Mouse (Mus musculus): ENCODE data around the gene Foxp1. TPM values are rescaled to one million over a fixed set of nuclear protein-coding genes. Genes with fewer than 3 reads are reported as not detected.

The Foxp1 gene
- polyA plus RNA-seq, 1 experiment = 76.1 TPM

GRCm38 (mm10) chr6:99258346-99258745, 264.2 kb downstream of the Foxp1 start:
- Histone ChIP-seq H3K4me1 (peaks cover 49% of the 10 kb centered on the region), H3K4me3 (replicated peaks) (no peak overlapping the region), H3K9me3 (no peaks in the 10 kb centered on the region), H3K27me3 (replicated peaks) (no peaks in the 10 kb centered on the region), H3K36me3 (replicated peaks; ENCODE audit: low read length) (peaks cover 6% of the 10 kb centered on the region)
- no peak for TF ChIP-seq FLI1 (IDR thresholded peaks at IDR 0.05; ENCODE audit: low read length)
- no peak for TF ChIP-seq GATA1 (IDR thresholded peaks at IDR 0.05; ENCODE audit: borderline replicate concordance, low read length)

GRCm38 (mm10) chr6:99257676-99258075, 264.8 kb downstream of the Foxp1 start:
- Histone ChIP-seq H3K4me3 (replicated peaks) (no peak overlapping the region), H3K27me3 (replicated peaks) (no peaks in the 10 kb centered on the region), H3K36me3 (replicated peaks; ENCODE audit: low read length) (peaks cover 6% of the 10 kb centered on the region), H3K4me1 (peaks cover 42% of the 10 kb centered on the region), H3K9me3 (no peaks in the 10 kb centered on the region)
- TF ChIP-seq GATA1 (IDR thresholded peaks at IDR 0.05; ENCODE audit: borderline replicate concordance, low read length) (no peak), FLI1 (IDR thresholded peaks at IDR 0.05; ENCODE audit: low read length) (no peak)

GRCm38 (mm10) chr6:99253331-99253730, 269.2 kb downstream of the Foxp1 start:
- no peaks in the 10 kb centered on the region for H3K27me3 ChIP-seq (replicated peaks)
- H3K9me3 ChIP-seq = no peaks in the 10 kb centered on the region
- no peaks in the 10 kb centered on the region for H3K36me3 ChIP-seq (replicated peaks; ENCODE audit: low read length)
- H3K4me3 ChIP-seq (replicated peaks) = no peak overlapping the region
- TF ChIP-seq GATA1 (IDR thresholded peaks at IDR 0.05; ENCODE audit: borderline replicate concordance, low read length) = no peak
- TF ChIP-seq FLI1 (IDR thresholded peaks at IDR 0.05; ENCODE audit: low read length) = no peak
- peaks cover 23% of the 10 kb centered on the region for H3K4me1 ChIP-seq

GRCm38 (mm10) chr6:99252816-99253215, 269.7 kb downstream of the Foxp1 start:
- no peak overlapping the region for H3K4me3 ChIP-seq (replicated peaks)
- TF ChIP-seq FLI1 (IDR thresholded peaks at IDR 0.05; ENCODE audit: low read length) = no peak
- TF ChIP-seq GATA1 (IDR thresholded peaks at IDR 0.05; ENCODE audit: borderline replicate concordance, low read length) = no peak
- no peaks in the 10 kb centered on the region for H3K9me3 ChIP-seq
- peaks cover 18% of the 10 kb centered on the region for H3K4me1 ChIP-seq
- H3K36me3 ChIP-seq (replicated peaks; ENCODE audit: low read length) = no peaks in the 10 kb centered on the region
- no peaks in the 10 kb centered on the region for H3K27me3 ChIP-seq (replicated peaks)

GRCm38 (mm10) chr6:99251924-99252323, 270.6 kb downstream of the Foxp1 start:
- TF ChIP-seq FLI1 (IDR thresholded peaks at IDR 0.05; ENCODE audit: low read length) = no peak
- no peak for TF ChIP-seq GATA1 (IDR thresholded peaks at IDR 0.05; ENCODE audit: borderline replicate concordance, low read length)
- Histone ChIP-seq H3K4me3 (replicated peaks) (no peak overlapping the region), H3K36me3 (replicated peaks; ENCODE audit: low read length) (peaks cover under 1% of the 10 kb centered on the region), H3K27me3 (replicated peaks) (no peaks in the 10 kb centered on the region), H3K4me1 (peaks cover 10% of the 10 kb centered on the region; the same call in 1 of the 2 replicates), H3K9me3 (no peaks in the 10 kb centered on the region)

- H3K9me3 ChIP-seq = no peaks in the 10 kb centered on the region
- H3K36me3 ChIP-seq (replicated peaks; ENCODE audit: low read length) = peaks cover 2% of the 10 kb centered on the region
- H3K4me3 ChIP-seq (replicated peaks) = no peak overlapping the region
- H3K27me3 ChIP-seq (replicated peaks) = no peaks in the 10 kb centered on the region
- H3K4me1 ChIP-seq = peaks cover 10% of the 10 kb centered on the region; the same call in 1 of the 2 replicates
- no peak for TF ChIP-seq FLI1 (IDR thresholded peaks at IDR 0.05; ENCODE audit: low read length)
- TF ChIP-seq GATA1 (IDR thresholded peaks at IDR 0.05; ENCODE audit: borderline replicate concordance, low read length) = no peak
These were observed 271.3 kb downstream of the Foxp1 start for GRCm38 (mm10) chr6:99251222-99251621.

GRCm38 (mm10) chr6:99249496-99250030, 273.0 kb downstream of the Foxp1 start:
- H3K36me3 ChIP-seq (replicated peaks; ENCODE audit: low read length) = peaks cover 2% of the 10 kb centered on the region
- no peak for TF ChIP-seq GATA1 (IDR thresholded peaks at IDR 0.05; ENCODE audit: borderline replicate concordance, low read length)
- TF ChIP-seq FLI1 (IDR thresholded peaks at IDR 0.05; ENCODE audit: low read length) = no peak
- peaks cover 4% of the 10 kb centered on the region; the same call in 1 of the 2 replicates for H3K4me1 ChIP-seq
- no peaks in the 10 kb centered on the region for H3K27me3 ChIP-seq (replicated peaks)
- H3K4me3 ChIP-seq (replicated peaks) = no peak overlapping the region
- no peaks in the 10 kb centered on the region for H3K9me3 ChIP-seq

GRCm38 (mm10) chr6:99248396-99248795, 274.1 kb downstream of the Foxp1 start:
- TF ChIP-seq FLI1 (IDR thresholded peaks at IDR 0.05; ENCODE audit: low read length) (no peak), GATA1 (IDR thresholded peaks at IDR 0.05; ENCODE audit: borderline replicate concordance, low read length) (no peak)
- H3K36me3 ChIP-seq (replicated peaks; ENCODE audit: low read length) = peaks cover 2% of the 10 kb centered on the region
- no peaks in the 10 kb centered on the region for H3K9me3 ChIP-seq
- peaks cover 4% of the 10 kb centered on the region; the same call in 1 of the 2 replicates for H3K4me1 ChIP-seq
- no peak overlapping the region for H3K4me3 ChIP-seq (replicated peaks)
- no peaks in the 10 kb centered on the region for H3K27me3 ChIP-seq (replicated peaks)

- Histone ChIP-seq H3K27me3 (replicated peaks) (no peaks in the 10 kb centered on the region), H3K4me3 (replicated peaks) (peak overlapping the region; percentile 44), H3K36me3 (replicated peaks; ENCODE audit: low read length) (no peaks in the 10 kb centered on the region), H3K4me1 (peaks cover 10% of the 10 kb centered on the region), H3K9me3 (peaks cover 6% of the 10 kb centered on the region; the same call in 1 of the 2 replicates)
- TF ChIP-seq FLI1 (IDR thresholded peaks at IDR 0.05; ENCODE audit: low read length) = no peak
- no peak for TF ChIP-seq GATA1 (IDR thresholded peaks at IDR 0.05; ENCODE audit: borderline replicate concordance, low read length)
These were observed 280.7 kb downstream of the Foxp1 start for GRCm38 (mm10) chr6:99241625-99242395.

- no peaks in the 10 kb centered on the region for H3K36me3 ChIP-seq (replicated peaks; ENCODE audit: low read length)
- no peak overlapping the region for H3K4me3 ChIP-seq (replicated peaks)
- peaks cover 10% of the 10 kb centered on the region for H3K4me1 ChIP-seq
- TF ChIP-seq FLI1 (IDR thresholded peaks at IDR 0.05; ENCODE audit: low read length) (no peak), GATA1 (IDR thresholded peaks at IDR 0.05; ENCODE audit: borderline replicate concordance, low read length) (no peak)
- no peaks in the 10 kb centered on the region for H3K27me3 ChIP-seq (replicated peaks)
- peaks cover 6% of the 10 kb centered on the region; the same call in 1 of the 2 replicates for H3K9me3 ChIP-seq
These were observed 281.8 kb downstream of the Foxp1 start for GRCm38 (mm10) chr6:99240764-99241163.
